Comparison of ENCODE assay signal across 8 mouse cellular contexts in the genomic region with DNA sequence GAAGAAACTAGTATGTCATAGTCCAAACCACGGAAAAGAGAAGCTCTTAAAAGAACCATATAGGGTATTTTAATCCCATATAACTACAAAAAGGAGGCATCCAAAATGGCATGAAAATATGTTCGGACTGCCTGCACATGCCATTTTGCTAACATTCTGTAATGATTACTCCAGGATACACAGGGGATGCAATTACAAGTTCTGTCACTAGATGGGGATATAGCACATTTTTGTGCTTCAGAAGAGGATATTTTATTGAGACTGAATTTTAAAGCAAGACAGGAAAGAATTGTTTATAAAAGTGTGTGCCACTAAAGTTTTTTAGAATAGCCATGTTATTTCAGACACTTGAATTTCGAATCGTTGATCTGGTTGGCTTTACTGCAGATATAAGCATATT. TPM values are rescaled to one million over a fixed set of nuclear protein-coding genes. Genes with fewer than 3 reads are reported as not detected.
DNase-seq lines count a peak whose midpoint lies in the region; ATAC-seq and TF ChIP-seq lines count a peak whose summit lies in the region.

No protein-coding gene starts in this region.

- no peaks in the 10 kb centered on the region for H3K9me3 ChIP-seq in embryonic facial prominence, embryonic 11.5 days (replicated peaks; ENCODE audit: control insufficient read depth, low read length)
- H3K9me3 ChIP-seq in embryonic facial prominence, embryonic 10.5 days: no peaks in the 10 kb centered on the region
- no peaks in the 10 kb centered on the region for H3K9me3 ChIP-seq in liver, embryonic 14.5 days (ENCODE audit: control insufficient read depth, low read length)
- no peaks in the 10 kb centered on the region for H3K9me3 ChIP-seq in liver, embryonic 12.5 days (replicated peaks)
- H3K9me3 ChIP-seq in lung, embryonic 15.5 days: no peaks in the 10 kb centered on the region

- H3K36me3 ChIP-seq in embryonic facial prominence, embryonic 11.5 days (replicated peaks; ENCODE audit: control insufficient read depth, insufficient read depth, low read depth, low read length): no peaks in the 10 kb centered on the region
- H3K36me3 ChIP-seq in embryonic facial prominence, embryonic 10.5 days (replicated peaks): no peaks in the 10 kb centered on the region
- no peaks in the 10 kb centered on the region for H3K36me3 ChIP-seq in liver, embryonic 14.5 days (replicated peaks; ENCODE audit: control insufficient read depth, insufficient read depth, low read depth)
- peaks cover under 1% of the 10 kb centered on the region; the same call in 1 of the 2 replicates for H3K36me3 ChIP-seq in liver, embryonic 12.5 days
- H3K36me3 ChIP-seq in lung, embryonic 15.5 days: no peaks in the 10 kb centered on the region

- no peak overlapping the region for H3K4me2 ChIP-seq in embryonic facial prominence, embryonic 11.5 days (ENCODE audit: low read depth, low read length)
- no peak overlapping the region for H3K4me2 ChIP-seq in liver, embryonic 14.5 days (ENCODE audit: low read depth)
- no peak overlapping the region for H3K4me2 ChIP-seq in liver, embryonic 12.5 days
- peak overlapping the region; percentile 10; the same call in 1 of the 2 replicates for H3K4me2 ChIP-seq in lung, embryonic 15.5 days

- H3K4me1 ChIP-seq in embryonic facial prominence, embryonic 11.5 days (ENCODE audit: control insufficient read depth, insufficient read depth, low read length): no peaks in the 10 kb centered on the region
- no peaks in the 10 kb centered on the region for H3K4me1 ChIP-seq in embryonic facial prominence, embryonic 10.5 days
- no peaks in the 10 kb centered on the region; a peak in 1 of 4 replicates for H3K4me1 ChIP-seq in liver, embryonic 14.5 days (replicated peaks; ENCODE audit: control insufficient read depth in 2 of 2, insufficient read depth in 2 of 2, low read length in 1 of 2)
- peaks cover 8% of the 10 kb centered on the region for H3K4me1 ChIP-seq in liver, embryonic 12.5 days
- H3K4me1 ChIP-seq in lung, embryonic 15.5 days: no peaks in the 10 kb centered on the region

- TF ChIP-seq EP300 in liver, embryonic 14.5 days (IDR thresholded peaks at IDR 0.05; ENCODE audit: low read depth): no peak

- TF ChIP-seq CTCF in liver, embryonic 14.5 days (IDR thresholded peaks at IDR 0.05; ENCODE audit: low read depth): peak; percentile 65; the same call in 1 of the 2 replicates

- no peak overlapping the region for H3K27ac ChIP-seq in embryonic facial prominence, embryonic 11.5 days (replicated peaks; ENCODE audit: low read depth, low read length)
- H3K27ac ChIP-seq in embryonic facial prominence, embryonic 10.5 days (replicated peaks): no peak overlapping the region
- H3K27ac ChIP-seq in liver, embryonic 14.5 days: no peak overlapping the region
- H3K27ac ChIP-seq in liver, embryonic 12.5 days: no peak overlapping the region
- no peak overlapping the region for H3K27ac ChIP-seq in lung, embryonic 15.5 days

- ATAC-seq in embryonic facial prominence, embryonic 11.5 days (replicated peaks; ENCODE audit: insufficient number of reproducible peaks, low FRiP score, low TSS enrichment, low read depth): no peak
- no peak for ATAC-seq in liver, embryonic 14.5 days (ENCODE audit: insufficient read depth)
- ATAC-seq in liver, embryonic 12.5 days: no peak
- no peak for ATAC-seq in lung, embryonic 15.5 days (ENCODE audit: borderline replicate concordance, extremely low read depth, low FRiP score, low TSS enrichment)

- H3K4me3 ChIP-seq in embryonic facial prominence, embryonic 11.5 days (ENCODE audit: low read depth, low read length): no peak overlapping the region
- no peak overlapping the region for H3K4me3 ChIP-seq in embryonic facial prominence, embryonic 10.5 days
- no peak overlapping the region for H3K4me3 ChIP-seq in liver, embryonic 14.5 days (ENCODE audit: insufficient read depth in 1 of 2, low read depth in 2 of 2, low read length in 2 of 2)
- H3K4me3 ChIP-seq in liver, embryonic 12.5 days: no peak overlapping the region
- no peak overlapping the region for H3K4me3 ChIP-seq in lung, embryonic 15.5 days

- WGBS in embryonic facial prominence, embryonic 11.5 days: 20% methylated on average over 4 of the region's 4 CpGs
- WGBS in embryonic facial prominence, embryonic 10.5 days: 10% methylated on average over 4 of the region's 4 CpGs
- 4% methylated on average over 4 of the region's 4 CpGs for WGBS in liver, embryonic 14.5 days (ENCODE audit: insufficient replicate concordance)
- WGBS in liver, embryonic 12.5 days (ENCODE audit: insufficient replicate concordance): 9% methylated on average over 4 of the region's 4 CpGs
- 3% methylated on average over 4 of the region's 4 CpGs for WGBS in lung, embryonic 15.5 days

- no peaks in the 10 kb centered on the region for H3K27me3 ChIP-seq in embryonic facial prominence, embryonic 11.5 days (ENCODE audit: control insufficient read depth, insufficient read depth, low read length)
- no peaks in the 10 kb centered on the region for H3K27me3 ChIP-seq in embryonic facial prominence, embryonic 10.5 days (replicated peaks; ENCODE audit: low read depth, poor library complexity, severe bottlenecking)
- no peaks in the 10 kb centered on the region for H3K27me3 ChIP-seq in liver, embryonic 14.5 days (ENCODE audit: control insufficient read depth, insufficient read depth, low read length)
- H3K27me3 ChIP-seq in liver, embryonic 12.5 days (replicated peaks): no peaks in the 10 kb centered on the region
- no peaks in the 10 kb centered on the region for H3K27me3 ChIP-seq in lung, embryonic 15.5 days

- no peak overlapping the region for H3K9ac ChIP-seq in embryonic facial prominence, embryonic 11.5 days (replicated peaks; ENCODE audit: low read length)
- H3K9ac ChIP-seq in liver, embryonic 14.5 days (replicated peaks): no peak overlapping the region
- H3K9ac ChIP-seq in liver, embryonic 12.5 days: no peak overlapping the region
- no peak overlapping the region for H3K9ac ChIP-seq in lung, embryonic 15.5 days

- DNase-seq in embryonic facial prominence, embryonic 11.5 days (ENCODE audit: low spot score): peak; percentile 88
- no peak for DNase-seq in embryonic facial prominence, embryonic 10.5 days (ENCODE audit: low spot score)
- peak; percentile 35 to 53 (median 51) for DNase-seq in liver, embryonic 14.5 days (ENCODE audit: low read depth in 3 of 3, low spot score in 3 of 3)
- peak; percentile 80 for DNase-seq in embryo, embryonic 10 days (ENCODE audit: low spot score)
- DNase-seq in spleen, adult 18-20 months: no peak
- no peak for DNase-seq in gastrocnemius, postnatal 4 days (ENCODE audit: low spot score in 2 of 2)

RNA-seq across cellular contexts. Expression of a gene that starts 9.1 kb away (rescaled TPM):
- 444 and 499 TPM in 2 replicates for polyA plus RNA-seq in embryonic facial prominence, embryonic 11.5 days (2014; fragmentation: Nextera tagmentation; extraction: Ambion mirVana)
- 318 and 326 TPM in 2 replicates for polyA plus RNA-seq in embryonic facial prominence, embryonic 10.5 days (2016; fragmentation: Nextera tagmentation; extraction: Ambion mirVana)
- polyA plus RNA-seq in liver, embryonic 14.5 days (2012; rRNA removed): 120 and 191 TPM in 2 replicates
- 389 and 416 TPM in 2 replicates for polyA plus RNA-seq in liver, embryonic 14.5 days (2014; fragmentation: Nextera tagmentation; extraction: Ambion mirVana)
- 416 and 425 TPM in 2 replicates for polyA plus RNA-seq in liver, embryonic 12.5 days (2016; fragmentation: Nextera tagmentation; extraction: Ambion mirVana)
- polyA plus RNA-seq in lung, embryonic 15.5 days (2015; fragmentation: Nextera tagmentation; extraction: Ambion mirVana): 351 and 383 TPM in 2 replicates
- 100 to 1,000 TPM; 201 to 271 TPM for total RNA-seq in gastrocnemius, postnatal 4 days (2021)

RNA-seq across cellular contexts. Expression of a gene that starts 33.3 kb away (rescaled TPM):
- 15.1 and 19.8 TPM in 2 replicates for polyA plus RNA-seq in embryonic facial prominence, embryonic 11.5 days (2014; fragmentation: Nextera tagmentation; extraction: Ambion mirVana)
- polyA plus RNA-seq in embryonic facial prominence, embryonic 10.5 days (2016; fragmentation: Nextera tagmentation; extraction: Ambion mirVana): 12.9 and 13.5 TPM in 2 replicates
- 3.4 and 4.1 TPM in 2 replicates for polyA plus RNA-seq in liver, embryonic 14.5 days (2012; rRNA removed)
- 7.9 and 8.8 TPM in 2 replicates for polyA plus RNA-seq in liver, embryonic 14.5 days (2014; fragmentation: Nextera tagmentation; extraction: Ambion mirVana)
- polyA plus RNA-seq in liver, embryonic 12.5 days (2016; fragmentation: Nextera tagmentation; extraction: Ambion mirVana): 9.4 and 9.6 TPM in 2 replicates
- polyA plus RNA-seq in lung, embryonic 15.5 days (2015; fragmentation: Nextera tagmentation; extraction: Ambion mirVana): 9.5 and 10.0 TPM in 2 replicates
- 1 to 10 TPM; 3.3 to 4.1 TPM for total RNA-seq in gastrocnemius, postnatal 4 days (2021)

Comparison
In these comparisons a context has a peak if more than half of its experiments do, and no peak if none do; other contexts are left out.
1. DNase-seq: peak in embryonic facial prominence, embryonic 11.5 days (single experiment), liver, embryonic 14.5 days (3 of 3) and embryo, embryonic 10 days (single experiment); none in embryonic facial prominence, embryonic 10.5 days (single experiment), spleen, adult 18-20 months (0 of 2) and gastrocnemius, postnatal 4 days (0 of 2).